Mouse (Mus musculus) embryonic facial prominence, embryonic 11.5 days (tissue): ENCODE results near the gene Clstn2. TPM values are rescaled to one million over a fixed set of nuclear protein-coding genes. Genes with fewer than 3 reads are reported as not detected.

Source experiments
- ATAC-seq: fragments of 200-750 bp; cut with Nextera tagmentation; replicated peaks from 2 replicates; pipeline ENCODE4 v1.8.0; 2017; ENCODE audit warnings: low read depth; ENCODE audit not compliant: insufficient number of reproducible peaks, low FRiP score, low TSS enrichment
- DNase-seq: peaks from one replicate; pipeline ENCODE4 v3.0.0-alpha.2; 2015; ENCODE audit warnings: low spot score
- H3K27ac ChIP-seq: fragments of 300-500 bp; sonication (generic); replicated peaks from 2 replicates; pipeline ENCODE4 v1.5.1; 2014; ENCODE audit warnings: mild to moderate bottlenecking, low read depth, low read length, control low read depth
- H3K27me3 ChIP-seq: fragments of 300-500 bp; sonication (generic); 2 replicates; pipeline ENCODE4 v1.6.1; 2014; ENCODE audit warnings: mild to moderate bottlenecking, low read length, moderate library complexity, mixed read lengths; ENCODE audit not compliant: control insufficient read depth, insufficient read depth
- H3K36me3 ChIP-seq: fragments of 300-500 bp; sonication (generic); replicated peaks from 2 replicates; pipeline ENCODE4 v1.6.1; 2014; ENCODE audit warnings: low read depth, mild to moderate bottlenecking, low read length, moderate library complexity, mixed read lengths; ENCODE audit not compliant: control insufficient read depth, insufficient read depth
- H3K4me1 ChIP-seq: fragments of 300-500 bp; sonication (generic); 2 replicates; pipeline ENCODE4 v1.6.1; 2014; ENCODE audit warnings: low read length, mixed read lengths; ENCODE audit not compliant: control insufficient read depth, insufficient read depth
- H3K4me2 ChIP-seq: fragments of 300-500 bp; sonication (generic); 2 replicates; pipeline ENCODE4 v1.6.1; 2014; ENCODE audit warnings: low read depth, mild to moderate bottlenecking, control low read depth, low read length, moderate library complexity
- H3K4me3 ChIP-seq: fragments of 300-500 bp; sonication (generic); 2 replicates; pipeline ENCODE4 v1.5.1; 2014; ENCODE audit warnings: low read depth, low read length, control low read depth
- H3K9ac ChIP-seq: fragments of 300-500 bp; sonication (generic); replicated peaks from 2 replicates; pipeline ENCODE4 v1.6.1; 2014; ENCODE audit warnings: mild to moderate bottlenecking, control low read depth, low read length
- H3K9me3 ChIP-seq: fragments of 300-500 bp; sonication (generic); replicated peaks from 2 replicates; pipeline ENCODE4 v1.6.1; 2016; ENCODE audit warnings: mild to moderate bottlenecking, low read length, inconsistent platforms, mixed read lengths; ENCODE audit not compliant: control insufficient read depth
- WGBS: fragments of 180-500 bp; shearing (Covaris S2); extraction: QIAGEN DNeasy Blood & Tissue Kit; methylation state at CpG from one replicate; pipeline ENCODE4 v1.1.7; 2014; 5-methylcytosine and 5-hydroxymethylcytosine counted together
- polyA plus RNA-seq: library from polyadenylated mRNA; unstranded; fragments of >200 nt; fragmentation: Nextera tagmentation; extraction: Ambion mirVana; gene quantifications from 2 replicates; pipeline ENCODE4 v1.2.1, GENCODE M21; 2014

Clstn2 gene
- polyA plus RNA-seq, 1 experiment from 2014 or later, result 0.84 TPM

DNA sequence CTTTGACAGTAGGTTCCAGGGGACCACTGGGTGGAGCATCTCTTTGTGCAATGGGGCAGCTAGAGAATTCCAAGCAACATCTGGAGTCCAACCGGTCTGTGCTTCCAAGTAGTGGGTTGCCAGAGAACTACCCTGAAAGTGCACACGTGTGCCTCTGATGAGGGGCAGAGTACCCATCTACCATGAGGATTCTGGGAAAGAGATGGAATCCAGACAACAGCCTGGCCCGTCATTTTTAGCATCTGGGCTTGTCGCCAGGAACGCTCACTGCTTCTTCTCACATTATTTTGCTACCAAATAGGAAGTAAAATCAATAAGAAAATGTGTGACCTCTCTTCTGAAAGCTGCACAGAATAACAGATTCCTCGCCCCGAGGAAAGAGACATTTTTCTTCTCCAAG is 462.1 kb downstream of the Clstn2 start:
- no peak overlapping the region for H3K4me3 ChIP-seq
- DNase-seq (no peak), ATAC-seq (no peak)
- WGBS, result 83% methylated on average over 7 of the region's 7 CpGs
- no peak overlapping the region for H3K9ac ChIP-seq
- H3K27me3 ChIP-seq, result no peaks in the 10 kb centered on the region
- H3K36me3 ChIP-seq, result no peaks in the 10 kb centered on the region
- no peaks in the 10 kb centered on the region for H3K9me3 ChIP-seq
- no peaks in the 10 kb centered on the region for H3K4me1 ChIP-seq
- H3K27ac ChIP-seq, result no peak overlapping the region
- H3K4me2 ChIP-seq, result no peak overlapping the region

- 90% methylated on average over 6 of the region's 6 CpGs for WGBS
- Histone ChIP-seq H3K9ac (no peak overlapping the region), H3K27me3 (no peaks in the 10 kb centered on the region), H3K36me3 (no peaks in the 10 kb centered on the region), H3K4me1 (no peaks in the 10 kb centered on the region), H3K4me2 (no peak overlapping the region), H3K4me3 (no peak overlapping the region), H3K9me3 (no peaks in the 10 kb centered on the region), H3K27ac (no peak overlapping the region)
- ATAC-seq (no peak), DNase-seq (no peak)
Observed at GRCm38 (mm10) chr9:97563121-97563520, 469.9 kb downstream of the Clstn2 start.

- ATAC-seq (no peak), DNase-seq (no peak)
- no peak overlapping the region for H3K27ac ChIP-seq
- no peaks in the 10 kb centered on the region for H3K4me1 ChIP-seq
- H3K36me3 ChIP-seq, result no peaks in the 10 kb centered on the region
- H3K27me3 ChIP-seq, result no peaks in the 10 kb centered on the region
- no peak overlapping the region for H3K9ac ChIP-seq
- no peaks in the 10 kb centered on the region for H3K9me3 ChIP-seq
- H3K4me2 ChIP-seq, result no peak overlapping the region
- no peak overlapping the region for H3K4me3 ChIP-seq
- 85% methylated on average over 4 of the region's 4 CpGs for WGBS
Observed at GRCm38 (mm10) chr9:97544359-97544758, 488.6 kb downstream of the Clstn2 start.

DNA sequence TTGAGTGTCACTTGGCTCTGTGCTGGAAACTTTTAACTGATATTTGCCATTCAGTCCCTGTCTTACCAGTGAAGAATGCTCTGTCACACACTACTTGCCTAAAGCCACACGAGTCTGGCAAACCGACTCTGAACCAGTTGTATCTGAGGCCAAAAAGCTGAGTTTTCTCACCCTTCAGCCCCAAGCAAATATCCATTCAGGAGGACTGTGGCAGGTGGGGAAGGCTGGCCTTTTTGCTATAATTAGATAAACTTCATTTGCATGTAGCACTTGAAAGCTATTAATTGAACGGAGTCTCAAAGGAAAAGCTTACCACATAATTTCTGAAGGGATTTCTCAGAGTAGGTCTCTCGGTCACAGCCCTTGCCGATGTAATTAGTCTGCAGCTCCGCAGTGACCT is 491.6 kb downstream of the Clstn2 start:
- 78% methylated on average over 6 of the region's 6 CpGs for WGBS
- H3K4me1 ChIP-seq, result no peaks in the 10 kb centered on the region
- no peaks in the 10 kb centered on the region for H3K27me3 ChIP-seq
- no peaks in the 10 kb centered on the region for H3K36me3 ChIP-seq
- no peak for ATAC-seq
- H3K27ac ChIP-seq, result no peak overlapping the region
- no peak overlapping the region for H3K9ac ChIP-seq
- no peak overlapping the region for H3K4me2 ChIP-seq
- no peak overlapping the region for H3K4me3 ChIP-seq
- no peak for DNase-seq
- no peaks in the 10 kb centered on the region for H3K9me3 ChIP-seq

GRCm38 (mm10) chr9:97538075-97538779 is 494.8 kb downstream of the Clstn2 start:
- Histone ChIP-seq H3K27ac (no peak overlapping the region), H3K9me3 (no peaks in the 10 kb centered on the region), H3K4me2 (no peak overlapping the region), H3K36me3 (no peaks in the 10 kb centered on the region), H3K9ac (no peak overlapping the region), H3K27me3 (no peaks in the 10 kb centered on the region), H3K4me1 (no peaks in the 10 kb centered on the region), H3K4me3 (no peak overlapping the region)
- 44% methylated on average over 8 of the region's 8 CpGs for WGBS
- DNase-seq, result peak; percentile 5
- ATAC-seq, result no peak

DNA sequence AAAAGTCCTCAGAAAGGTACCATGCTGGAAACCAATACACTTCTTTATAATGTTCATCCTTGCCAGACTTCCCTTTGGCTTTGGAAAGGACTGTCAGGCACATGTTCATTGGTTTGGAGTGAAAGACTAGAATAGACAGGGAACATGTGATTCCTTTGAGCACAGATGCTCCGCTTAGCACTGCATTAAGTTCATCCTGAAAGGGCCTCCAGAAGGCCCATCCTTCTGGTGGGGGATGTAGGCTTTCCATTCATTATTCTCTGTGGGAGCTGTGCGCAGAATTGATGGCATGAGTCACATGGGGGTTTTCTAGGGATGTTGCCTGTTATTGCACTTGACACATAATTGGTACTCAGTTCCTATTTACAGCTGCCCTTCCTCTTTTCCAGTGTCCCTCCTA is 498.8 kb downstream of the Clstn2 start:
- Histone ChIP-seq H3K9me3 (no peaks in the 10 kb centered on the region), H3K9ac (no peak overlapping the region), H3K36me3 (no peaks in the 10 kb centered on the region), H3K27me3 (no peaks in the 10 kb centered on the region), H3K4me2 (no peak overlapping the region), H3K4me3 (no peak overlapping the region), H3K27ac (no peak overlapping the region), H3K4me1 (no peaks in the 10 kb centered on the region)
- 89% methylated on average over 2 of the region's 2 CpGs for WGBS
- no peak for DNase-seq
- ATAC-seq, result no peak

DNA sequence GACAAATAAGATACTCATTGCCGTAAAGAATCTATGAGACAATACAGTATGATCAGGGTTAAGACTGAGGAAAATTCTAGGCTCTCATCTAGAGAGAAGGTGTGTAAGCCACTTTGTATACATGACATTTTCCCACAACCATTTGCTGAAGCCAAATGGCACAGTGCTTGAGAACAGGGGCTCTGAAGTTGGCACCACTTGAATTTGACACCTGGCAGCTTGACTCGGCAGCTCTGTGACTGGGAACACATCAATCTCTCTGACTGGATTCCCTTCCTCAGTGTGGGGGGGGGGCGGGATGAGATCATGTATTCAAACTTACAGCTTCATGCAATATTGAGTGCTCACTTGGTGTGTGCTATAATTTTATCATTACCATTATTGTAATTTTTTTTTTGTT is 499.7 kb downstream of the Clstn2 start:
- Histone ChIP-seq H3K4me3 (no peak overlapping the region), H3K36me3 (no peaks in the 10 kb centered on the region), H3K9me3 (no peaks in the 10 kb centered on the region), H3K27me3 (no peaks in the 10 kb centered on the region), H3K4me2 (no peak overlapping the region), H3K4me1 (no peaks in the 10 kb centered on the region), H3K9ac (no peak overlapping the region), H3K27ac (no peak overlapping the region)
- DNase-seq (no peak), ATAC-seq (no peak)
- 80% methylated on average over 3 of the region's 3 CpGs for WGBS

GRCm38 (mm10) chr9:97532536-97532935 is 500.4 kb downstream of the Clstn2 start:
- H3K27me3 ChIP-seq, result no peaks in the 10 kb centered on the region
- H3K27ac ChIP-seq, result no peak overlapping the region
- H3K9ac ChIP-seq, result no peak overlapping the region
- no peaks in the 10 kb centered on the region for H3K9me3 ChIP-seq
- H3K4me3 ChIP-seq, result no peak overlapping the region
- ATAC-seq, result no peak
- 93% methylated on average over 13 of the region's 13 CpGs for WGBS
- DNase-seq, result no peak
- no peaks in the 10 kb centered on the region for H3K4me1 ChIP-seq
- H3K4me2 ChIP-seq, result no peak overlapping the region
- H3K36me3 ChIP-seq, result no peaks in the 10 kb centered on the region
